Mouse (Mus musculus) frontal cortex, postnatal 25 days (tissue): Measurements from ENCODE around the gene Mast4.

Experiments
- DNase-seq, 2 experiments: peaks; one replicate each; pipeline ENCODE4 v3.0.0; 2022; ENCODE audit warnings: low spot score in 2 of 2

The Mast4 gene

GRCm38 (mm10) chr13:103315113-103315708, 19.1 kb downstream of the Mast4 start:
- no peak for DNase-seq

GRCm38 (mm10) chr13:103308296-103308695, 26.0 kb downstream of the Mast4 start:
- DNase-seq: no peak

- no peak for DNase-seq
Measured at GRCm38 (mm10) chr13:103303826-103304225, 30.5 kb downstream of the Mast4 start.

GRCm38 (mm10) chr13:103302508-103302907, 31.8 kb downstream of the Mast4 start:
- no peak for DNase-seq

GRCm38 (mm10) chr13:103302077-103302476, 32.2 kb downstream of the Mast4 start:
- DNase-seq: no peak

GRCm38 (mm10) chr13:103294424-103294823, 39.9 kb downstream of the Mast4 start:
- DNase-seq: no peak

GRCm38 (mm10) chr13:103293121-103293520, 41.2 kb downstream of the Mast4 start:
- no peak for DNase-seq

GRCm38 (mm10) chr13:103291098-103291497, 43.2 kb downstream of the Mast4 start:
- DNase-seq: no peak

GRCm38 (mm10) chr13:103285821-103286220, 48.5 kb downstream of the Mast4 start:
- DNase-seq: no peak

GRCm38 (mm10) chr13:103285036-103285435, 49.3 kb downstream of the Mast4 start:
- no peak for DNase-seq

GRCm38 (mm10) chr13:103270856-103271391, 63.4 kb downstream of the Mast4 start:
- no peak for DNase-seq

- no peak for DNase-seq
Measured at GRCm38 (mm10) chr13:103262707-103263106, 71.6 kb downstream of the Mast4 start.

GRCm38 (mm10) chr13:103262061-103262460, 72.2 kb downstream of the Mast4 start:
- DNase-seq: no peak

- DNase-seq: no peak
Measured at GRCm38 (mm10) chr13:103260414-103260813, 73.9 kb downstream of the Mast4 start.

- DNase-seq: no peak
Measured at GRCm38 (mm10) chr13:103258106-103258505, 76.2 kb downstream of the Mast4 start.

- DNase-seq: no peak
Measured at GRCm38 (mm10) chr13:103254861-103255260, 79.4 kb downstream of the Mast4 start.

GRCm38 (mm10) chr13:103253077-103253476, 81.2 kb downstream of the Mast4 start:
- DNase-seq: no peak

GRCm38 (mm10) chr13:103248102-103249054, 85.9 kb downstream of the Mast4 start:
- DNase-seq: no peak

- DNase-seq: no peak
Measured at GRCm38 (mm10) chr13:103246973-103247718, 87.2 kb downstream of the Mast4 start.

- no peak for DNase-seq
Measured at GRCm38 (mm10) chr13:103245431-103245830, 88.9 kb downstream of the Mast4 start.

- DNase-seq: no peak
Measured at GRCm38 (mm10) chr13:103244053-103244452, 90.2 kb downstream of the Mast4 start.

- no peak for DNase-seq
Measured at GRCm38 (mm10) chr13:103241092-103241491, 93.2 kb downstream of the Mast4 start.
